Mouse (Mus musculus): ENCODE measurements around the gene Ralgapb. TPM values are rescaled to one million over a fixed set of nuclear protein-coding genes. Genes with fewer than 3 reads are reported as not detected.

Ralgapb gene
- polyA plus RNA-seq, 1 experiment from 2014 or later: 20.6 TPM

DNA sequence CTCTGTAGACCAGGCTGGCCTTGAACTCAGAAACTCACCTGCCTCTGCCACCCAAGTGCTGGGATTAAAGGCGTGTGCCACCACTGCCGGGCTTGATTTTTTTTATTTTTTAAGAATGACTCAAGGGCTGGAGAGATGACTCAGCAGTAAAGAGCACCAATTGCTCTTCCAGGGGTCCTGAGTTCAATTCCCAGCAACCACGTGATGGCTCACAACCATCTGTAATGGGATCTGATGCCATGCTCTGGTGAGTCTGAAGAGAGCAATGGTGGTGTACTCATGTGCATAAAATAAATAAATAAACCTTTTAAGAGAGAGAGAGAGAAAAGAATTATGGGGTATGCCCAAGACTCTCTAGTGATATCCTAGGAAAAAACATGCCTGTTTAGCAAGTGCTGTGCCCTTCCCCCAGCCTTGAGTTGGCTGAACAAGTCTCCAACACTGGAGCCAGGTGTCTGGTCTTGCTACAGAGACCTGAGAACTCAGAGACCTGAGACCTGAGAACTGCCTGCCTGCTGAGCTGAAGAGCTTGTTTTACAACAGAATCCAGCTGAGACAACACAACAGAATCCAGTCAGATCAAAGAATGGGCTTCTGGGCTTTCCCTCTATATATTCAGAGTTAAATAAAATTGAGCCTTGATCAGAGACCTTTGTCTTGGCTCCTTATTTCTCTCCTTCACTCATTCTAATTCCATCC lies 40.0 kb upstream of the Ralgapb start:
- no peak for DNase-seq (ENCODE audit: low spot score)
- no peak overlapping the region for H3K27ac ChIP-seq (replicated peaks; ENCODE audit: low read depth, low read length)
- no peak overlapping the region for H3K4me3 ChIP-seq (ENCODE audit: low read depth, low read length)
- 84% methylated on average over 3 of the region's 3 CpGs for WGBS
- H3K4me2 ChIP-seq (ENCODE audit: low read depth, low read length): no peak overlapping the region
- no peaks in the 10 kb centered on the region for H3K4me1 ChIP-seq (ENCODE audit: control insufficient read depth, insufficient read depth, low read length)
- H3K9me3 ChIP-seq (replicated peaks; ENCODE audit: control insufficient read depth, low read length): no peaks in the 10 kb centered on the region
- no peak for ATAC-seq (replicated peaks; ENCODE audit: insufficient number of reproducible peaks, low FRiP score, low TSS enrichment, low read depth)
- no peaks in the 10 kb centered on the region for H3K36me3 ChIP-seq (replicated peaks; ENCODE audit: control insufficient read depth, insufficient read depth, low read depth, low read length)
- no peak overlapping the region for H3K9ac ChIP-seq (replicated peaks; ENCODE audit: low read length)
- H3K27me3 ChIP-seq (ENCODE audit: control insufficient read depth, insufficient read depth, low read length): no peaks in the 10 kb centered on the region

DNA sequence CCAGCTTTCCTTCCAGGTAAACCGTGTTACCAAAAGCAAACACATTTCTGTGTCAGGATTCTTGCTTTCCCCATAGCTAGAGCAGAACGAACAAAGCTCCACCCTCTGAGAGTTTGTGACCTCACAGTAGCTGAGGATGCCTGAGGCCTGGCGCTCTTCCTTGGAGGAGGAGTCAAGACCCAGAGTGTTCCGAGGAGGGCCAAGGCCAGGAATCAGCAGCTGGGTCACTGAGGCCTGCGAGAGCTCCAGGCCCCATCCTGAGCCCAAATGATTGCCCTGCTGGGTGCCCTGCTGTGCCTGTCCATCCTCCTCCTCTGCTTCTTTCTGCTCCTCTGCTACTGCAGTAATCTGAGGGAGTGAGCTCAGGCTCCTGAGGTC lies 39.5 kb upstream of the Ralgapb start:
- no peaks in the 10 kb centered on the region for H3K36me3 ChIP-seq (replicated peaks; ENCODE audit: control insufficient read depth, insufficient read depth, low read depth, low read length)
- WGBS: 10% methylated on average over 5 of the region's 5 CpGs
- no peak overlapping the region for H3K4me2 ChIP-seq (ENCODE audit: low read depth, low read length)
- H3K4me1 ChIP-seq (ENCODE audit: control insufficient read depth, insufficient read depth, low read length): no peaks in the 10 kb centered on the region
- no peak overlapping the region for H3K27ac ChIP-seq (replicated peaks; ENCODE audit: low read depth, low read length)
- no peak overlapping the region for H3K4me3 ChIP-seq (ENCODE audit: low read depth, low read length)
- DNase-seq (ENCODE audit: low spot score): no peak
- H3K27me3 ChIP-seq (ENCODE audit: control insufficient read depth, insufficient read depth, low read length): no peaks in the 10 kb centered on the region
- no peak for ATAC-seq (replicated peaks; ENCODE audit: insufficient number of reproducible peaks, low FRiP score, low TSS enrichment, low read depth)
- no peaks in the 10 kb centered on the region for H3K9me3 ChIP-seq (replicated peaks; ENCODE audit: control insufficient read depth, low read length)
- H3K9ac ChIP-seq (replicated peaks; ENCODE audit: low read length): no peak overlapping the region

DNA sequence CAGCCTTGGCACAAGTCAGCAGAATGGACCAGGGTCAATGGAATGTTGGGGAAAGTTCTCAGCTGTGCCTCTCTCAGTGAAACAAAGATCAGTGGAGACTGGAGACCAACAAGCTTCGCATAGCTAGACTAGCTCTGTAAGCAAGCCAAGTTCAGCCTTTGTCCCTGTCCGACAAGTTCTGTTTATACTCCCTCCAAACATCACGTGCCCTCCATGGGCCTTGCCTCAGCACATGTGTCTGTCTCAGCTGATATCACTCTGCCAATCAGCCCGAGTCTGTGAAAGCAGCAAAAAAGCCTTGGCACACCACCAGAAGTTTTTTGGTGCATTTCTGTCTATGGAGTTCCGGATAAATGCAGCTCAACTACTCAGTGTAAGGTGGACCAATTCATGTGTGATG lies 36.6 kb upstream of the Ralgapb start:
- DNase-seq (ENCODE audit: low spot score) (no peak), ATAC-seq (replicated peaks; ENCODE audit: insufficient number of reproducible peaks, low FRiP score, low TSS enrichment, low read depth) (no peak)
- WGBS: 83% methylated on average over 5 of the region's 5 CpGs
- Histone ChIP-seq H3K36me3 (replicated peaks; ENCODE audit: control insufficient read depth, insufficient read depth, low read depth, low read length) (no peaks in the 10 kb centered on the region), H3K9ac (replicated peaks; ENCODE audit: low read length) (no peak overlapping the region), H3K4me1 (ENCODE audit: control insufficient read depth, insufficient read depth, low read length) (no peaks in the 10 kb centered on the region), H3K27me3 (ENCODE audit: control insufficient read depth, insufficient read depth, low read length) (peaks cover 5% of the 10 kb centered on the region; the same call in 1 of the 2 replicates), H3K9me3 (replicated peaks; ENCODE audit: control insufficient read depth, low read length) (no peaks in the 10 kb centered on the region), H3K27ac (replicated peaks; ENCODE audit: low read depth, low read length) (no peak overlapping the region), H3K4me2 (ENCODE audit: low read depth, low read length) (no peak overlapping the region), H3K4me3 (ENCODE audit: low read depth, low read length) (no peak overlapping the region)

DNA sequence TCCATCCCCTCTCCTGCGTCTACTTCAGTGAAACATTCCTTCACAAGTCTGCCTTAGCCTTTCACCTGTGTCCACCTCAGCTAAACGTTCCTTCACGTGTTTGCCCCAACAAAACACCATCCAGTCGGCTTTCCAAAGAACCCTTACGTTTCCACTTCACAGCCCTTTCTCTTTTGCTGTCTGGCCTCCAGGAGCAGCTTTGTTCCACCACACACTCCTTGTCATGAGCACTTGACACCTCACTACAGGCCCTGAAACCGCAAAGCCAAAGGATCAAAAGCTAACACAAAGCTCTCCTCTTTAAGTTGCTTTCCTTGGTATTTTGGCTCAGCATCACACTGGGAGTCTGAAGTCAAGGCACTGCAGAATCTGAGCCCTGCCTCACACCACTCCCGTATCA lies 36.1 kb upstream of the Ralgapb start:
- Histone ChIP-seq H3K4me2 (ENCODE audit: low read depth, low read length) (no peak overlapping the region), H3K9ac (replicated peaks; ENCODE audit: low read length) (no peak overlapping the region), H3K36me3 (replicated peaks; ENCODE audit: control insufficient read depth, insufficient read depth, low read depth, low read length) (no peaks in the 10 kb centered on the region), H3K4me1 (ENCODE audit: control insufficient read depth, insufficient read depth, low read length) (no peaks in the 10 kb centered on the region), H3K27me3 (ENCODE audit: control insufficient read depth, insufficient read depth, low read length) (peaks cover 5% of the 10 kb centered on the region; the same call in 1 of the 2 replicates), H3K27ac (replicated peaks; ENCODE audit: low read depth, low read length) (no peak overlapping the region), H3K9me3 (replicated peaks; ENCODE audit: control insufficient read depth, low read length) (no peaks in the 10 kb centered on the region), H3K4me3 (ENCODE audit: low read depth, low read length) (no peak overlapping the region)
- no peak for ATAC-seq (replicated peaks; ENCODE audit: insufficient number of reproducible peaks, low FRiP score, low TSS enrichment, low read depth)
- no peak for DNase-seq (ENCODE audit: low spot score)
- WGBS: 61% methylated on average over 7 of the region's 7 CpGs

DNA sequence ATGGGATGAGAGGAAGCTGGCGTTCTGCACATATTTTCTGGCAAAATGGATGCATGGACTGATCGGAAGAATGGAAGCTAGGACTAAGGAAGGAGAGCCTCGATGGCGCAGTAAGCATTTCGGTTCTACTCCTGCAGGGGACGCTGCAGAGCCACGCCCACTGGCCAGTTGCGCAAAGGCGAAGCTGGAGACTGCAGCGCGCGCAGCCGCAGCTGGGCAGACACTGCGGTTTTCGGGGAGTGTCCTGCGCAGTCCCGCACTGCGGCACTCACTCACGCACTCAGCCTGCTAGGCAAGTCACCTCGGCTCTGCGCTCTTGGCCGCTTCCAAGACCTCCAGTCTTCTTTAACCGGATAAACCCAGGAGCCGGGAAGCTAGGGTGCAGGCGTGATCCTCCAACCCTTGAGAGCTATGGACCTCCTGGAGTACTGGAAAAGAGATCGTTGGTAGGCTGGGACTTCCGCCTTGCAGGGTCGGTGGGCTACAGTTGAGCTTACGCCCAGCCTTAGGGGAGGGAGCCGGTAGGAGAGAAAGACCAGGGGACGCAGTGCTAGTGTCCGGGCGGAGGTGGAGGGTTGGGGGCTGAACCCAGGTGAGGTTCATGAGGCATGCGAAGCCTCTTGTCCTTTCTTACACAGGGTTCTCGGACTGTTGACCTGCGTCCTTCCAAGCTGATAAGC lies 34.1 kb upstream of the Ralgapb start, which contains the start of gene Snhg11:
Gene Snhg11 (plus strand): TSS at position 196 of the 680 bp plus-strand sequence.
- Histone ChIP-seq H3K27me3 (ENCODE audit: control insufficient read depth, insufficient read depth, low read length) (peaks cover 5% of the 10 kb centered on the region; the same call in 1 of the 2 replicates), H3K4me1 (ENCODE audit: control insufficient read depth, insufficient read depth, low read length) (no peaks in the 10 kb centered on the region), H3K27ac (replicated peaks; ENCODE audit: low read depth, low read length) (no peak within 1 kb of the TSS), H3K4me3 (ENCODE audit: low read depth, low read length) (peak within 1 kb of the TSS; percentile 35), H3K9ac (replicated peaks; ENCODE audit: low read length) (peak within 1 kb of the TSS; percentile 43), H3K4me2 (ENCODE audit: low read depth, low read length) (peak within 1 kb of the TSS; percentile 56), H3K9me3 (replicated peaks; ENCODE audit: control insufficient read depth, low read length) (no peaks in the 10 kb centered on the region), H3K36me3 (replicated peaks; ENCODE audit: control insufficient read depth, insufficient read depth, low read depth, low read length) (no peaks in the 10 kb centered on the region)
- DNase-seq (ENCODE audit: low spot score): peak; percentile 75
- 1% methylated on average over 36 of the region's 36 CpGs for WGBS
- ATAC-seq (replicated peaks; ENCODE audit: insufficient number of reproducible peaks, low FRiP score, low TSS enrichment, low read depth): peak; percentile 57; the same call in 1 of the 2 replicates

DNA sequence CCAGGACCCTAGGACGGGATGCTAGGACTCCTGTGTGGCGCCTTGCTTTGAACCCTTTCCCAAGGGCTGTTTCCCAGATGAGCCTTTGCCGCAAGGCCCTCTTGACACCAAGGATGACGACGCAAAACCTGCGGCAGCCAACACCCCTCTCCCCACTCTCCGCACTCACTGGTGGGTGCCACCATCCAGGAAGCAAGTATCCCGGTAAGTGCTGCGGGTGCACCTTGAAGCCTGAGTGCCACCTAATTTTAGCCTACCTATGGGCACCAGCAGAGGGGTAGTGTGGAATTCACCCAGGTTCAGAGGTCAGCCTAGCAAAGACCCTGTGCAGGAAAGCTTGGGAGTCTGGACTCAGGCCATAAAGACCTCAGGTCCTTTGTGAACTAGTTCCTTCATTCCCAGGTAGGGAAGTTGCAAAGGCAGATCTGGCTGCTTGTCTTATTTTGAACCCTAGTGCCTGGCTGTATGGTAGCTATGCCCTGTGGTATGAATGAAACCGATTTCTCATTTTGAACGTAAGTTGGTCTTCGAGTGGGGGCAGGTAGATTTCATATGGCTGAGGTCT lies 33.4 kb upstream of the Ralgapb start:
- WGBS: 25% methylated on average over 12 of the region's 12 CpGs
- no peak for ATAC-seq (replicated peaks; ENCODE audit: insufficient number of reproducible peaks, low FRiP score, low TSS enrichment, low read depth)
- Histone ChIP-seq H3K36me3 (replicated peaks; ENCODE audit: control insufficient read depth, insufficient read depth, low read depth, low read length) (no peaks in the 10 kb centered on the region), H3K27me3 (ENCODE audit: control insufficient read depth, insufficient read depth, low read length) (peaks cover 5% of the 10 kb centered on the region; the same call in 1 of the 2 replicates), H3K4me3 (ENCODE audit: low read depth, low read length) (peak overlapping the region; percentile 35; the same call in 1 of the 2 replicates), H3K9ac (replicated peaks; ENCODE audit: low read length) (peak overlapping the region; percentile 43), H3K4me2 (ENCODE audit: low read depth, low read length) (peak overlapping the region; percentile 56; the same call in 1 of the 2 replicates), H3K4me1 (ENCODE audit: control insufficient read depth, insufficient read depth, low read length) (no peaks in the 10 kb centered on the region), H3K27ac (replicated peaks; ENCODE audit: low read depth, low read length) (no peak overlapping the region), H3K9me3 (replicated peaks; ENCODE audit: control insufficient read depth, low read length) (no peaks in the 10 kb centered on the region)
- DNase-seq (ENCODE audit: low spot score): no peak

DNA sequence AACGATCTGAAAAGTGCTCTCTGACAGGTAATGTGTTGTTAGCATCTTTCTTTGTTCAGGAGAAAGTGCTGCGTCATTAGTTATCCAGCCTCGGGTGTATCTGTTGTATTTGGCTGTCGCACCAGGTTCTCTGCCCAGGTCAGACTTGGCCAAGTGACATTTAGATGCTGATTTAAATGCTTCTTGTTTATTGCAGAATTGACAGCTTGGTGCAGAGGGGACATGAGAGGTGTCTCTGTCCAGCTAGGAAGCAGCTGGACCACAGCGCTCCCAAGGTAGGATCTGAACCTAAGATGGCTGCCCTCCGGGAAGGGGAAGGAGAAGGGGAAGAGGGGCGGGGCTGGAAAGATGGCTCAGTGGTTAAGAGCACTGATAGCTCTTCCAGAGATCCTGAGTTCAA lies 32.9 kb upstream of the Ralgapb start:
- H3K4me3 ChIP-seq (ENCODE audit: low read depth, low read length): no peak overlapping the region
- WGBS: 76% methylated on average over 7 of the region's 7 CpGs
- no peaks in the 10 kb centered on the region for H3K9me3 ChIP-seq (replicated peaks; ENCODE audit: control insufficient read depth, low read length)
- DNase-seq (ENCODE audit: low spot score) (no peak), ATAC-seq (replicated peaks; ENCODE audit: insufficient number of reproducible peaks, low FRiP score, low TSS enrichment, low read depth) (no peak)
- H3K36me3 ChIP-seq (replicated peaks; ENCODE audit: control insufficient read depth, insufficient read depth, low read depth, low read length): no peaks in the 10 kb centered on the region
- H3K27me3 ChIP-seq (ENCODE audit: control insufficient read depth, insufficient read depth, low read length): peaks cover 5% of the 10 kb centered on the region; the same call in 1 of the 2 replicates
- H3K4me1 ChIP-seq (ENCODE audit: control insufficient read depth, insufficient read depth, low read length): no peaks in the 10 kb centered on the region
- H3K9ac ChIP-seq (replicated peaks; ENCODE audit: low read length): no peak overlapping the region
- no peak overlapping the region for H3K27ac ChIP-seq (replicated peaks; ENCODE audit: low read depth, low read length)
- H3K4me2 ChIP-seq (ENCODE audit: low read depth, low read length): no peak overlapping the region

DNA sequence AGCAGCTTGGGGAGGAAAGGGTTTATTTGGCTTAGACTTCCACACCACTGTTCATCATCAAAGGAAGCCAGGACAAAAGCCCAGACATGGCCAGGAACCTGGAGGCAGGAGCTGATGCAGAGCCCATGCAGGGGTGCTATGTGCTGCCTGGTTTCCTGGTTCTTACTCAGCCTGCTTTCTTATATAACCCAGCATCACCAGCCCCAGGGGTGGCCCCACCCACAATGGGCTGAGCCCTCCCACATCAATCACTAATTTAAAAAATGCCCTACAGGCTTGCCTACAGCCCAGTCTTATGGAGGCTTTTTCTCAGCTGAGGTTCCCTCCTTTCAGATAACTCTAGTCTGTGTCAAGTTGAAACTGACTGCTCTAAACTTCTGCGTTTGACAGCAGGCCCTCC lies 31.8 kb upstream of the Ralgapb start:
- H3K36me3 ChIP-seq (replicated peaks; ENCODE audit: control insufficient read depth, insufficient read depth, low read depth, low read length): no peaks in the 10 kb centered on the region
- no peak overlapping the region for H3K27ac ChIP-seq (replicated peaks; ENCODE audit: low read depth, low read length)
- 92% methylated on average over 1 of the region's 1 CpGs for WGBS
- ATAC-seq (replicated peaks; ENCODE audit: insufficient number of reproducible peaks, low FRiP score, low TSS enrichment, low read depth): no peak
- no peak overlapping the region for H3K4me2 ChIP-seq (ENCODE audit: low read depth, low read length)
- DNase-seq (ENCODE audit: low spot score): no peak
- H3K4me3 ChIP-seq (ENCODE audit: low read depth, low read length): no peak overlapping the region
- no peak overlapping the region for H3K9ac ChIP-seq (replicated peaks; ENCODE audit: low read length)
- H3K27me3 ChIP-seq (ENCODE audit: control insufficient read depth, insufficient read depth, low read length): peaks cover 5% of the 10 kb centered on the region; the same call in 1 of the 2 replicates
- no peaks in the 10 kb centered on the region for H3K9me3 ChIP-seq (replicated peaks; ENCODE audit: control insufficient read depth, low read length)
- H3K4me1 ChIP-seq (ENCODE audit: control insufficient read depth, insufficient read depth, low read length): no peaks in the 10 kb centered on the region
